Mouse (Mus musculus): ENCODE data around the gene D630003M21Rik. TPM values are rescaled to one million over a fixed set of nuclear protein-coding genes. Genes with fewer than 3 reads are reported as not detected.

Gene D630003M21Rik
- 1 to 10 TPM; 4.3 to 4.4 TPM for total RNA-seq (2021)
- long read RNA-seq, partial matches to known transcripts, result 0 of 1 reads
- long read RNA-seq, other reads (novel, unspliced or antisense), result 0 of 1 reads

- DNase-seq (ENCODE audit: low spot score in 2 of 2), result peak; percentile 46 to 55
Observed at GRCm38 (mm10) chr2:158228670-158229502, at the start of gene D630003M21Rik. Gene D630003M21Rik, minus strand, starts transcription at chr2:158229222.

- DNase-seq (ENCODE audit: low spot score in 2 of 2), result no peak
Observed at GRCm38 (mm10) chr2:158276878-158277277, 47.9 kb upstream of the D630003M21Rik start.

GRCm38 (mm10) chr2:158276451-158276850 is 47.4 kb upstream of the D630003M21Rik start:
- DNase-seq (ENCODE audit: low spot score in 2 of 2), result no peak

GRCm38 (mm10) chr2:158275811-158276210 is 46.8 kb upstream of the D630003M21Rik start:
- DNase-seq (ENCODE audit: low spot score in 2 of 2), result no peak

GRCm38 (mm10) chr2:158275349-158275748 is 46.3 kb upstream of the D630003M21Rik start:
- DNase-seq (ENCODE audit: low spot score in 2 of 2), result no peak

GRCm38 (mm10) chr2:158273646-158274045 is 44.6 kb upstream of the D630003M21Rik start:
- no peak for DNase-seq (ENCODE audit: low spot score in 2 of 2)

GRCm38 (mm10) chr2:158270017-158270416 is 41.0 kb upstream of the D630003M21Rik start:
- DNase-seq (ENCODE audit: low spot score in 2 of 2), result no peak

- DNase-seq (ENCODE audit: low spot score in 2 of 2), result no peak
Observed at GRCm38 (mm10) chr2:158264877-158265276, 35.9 kb upstream of the D630003M21Rik start.

- DNase-seq (ENCODE audit: low spot score in 2 of 2), result no peak
Observed at GRCm38 (mm10) chr2:158259498-158259897, 30.5 kb upstream of the D630003M21Rik start.

GRCm38 (mm10) chr2:158258781-158259180 is 29.8 kb upstream of the D630003M21Rik start:
- DNase-seq (ENCODE audit: low spot score in 2 of 2), result peak; percentile 73 to 78

- no peak for DNase-seq (ENCODE audit: low spot score in 2 of 2)
Observed at GRCm38 (mm10) chr2:158258005-158258418, 29.0 kb upstream of the D630003M21Rik start, which contains the start of gene Bpi. Gene Bpi, plus strand, starts transcription at chr2:158258094.

- DNase-seq (ENCODE audit: low spot score in 2 of 2), result no peak
Observed at GRCm38 (mm10) chr2:158256894-158257293, 27.9 kb upstream of the D630003M21Rik start.

- no peak for DNase-seq (ENCODE audit: low spot score in 2 of 2)
Observed at GRCm38 (mm10) chr2:158253806-158254205, 24.8 kb upstream of the D630003M21Rik start.

GRCm38 (mm10) chr2:158250558-158250957 is 21.5 kb upstream of the D630003M21Rik start:
- DNase-seq (ENCODE audit: low spot score in 2 of 2), result no peak

GRCm38 (mm10) chr2:158248318-158248717 is 19.3 kb upstream of the D630003M21Rik start:
- no peak for DNase-seq (ENCODE audit: low spot score in 2 of 2)

GRCm38 (mm10) chr2:158247852-158248251 is 18.8 kb upstream of the D630003M21Rik start:
- DNase-seq (ENCODE audit: low spot score in 2 of 2), result no peak

GRCm38 (mm10) chr2:158245072-158245817 is 16.2 kb upstream of the D630003M21Rik start:
- DNase-seq (ENCODE audit: low spot score in 2 of 2), result no peak

- DNase-seq (ENCODE audit: low spot score in 2 of 2), result peak; percentile 29 to 35
Observed at GRCm38 (mm10) chr2:158243129-158243870, 14.3 kb upstream of the D630003M21Rik start.

GRCm38 (mm10) chr2:158242170-158242896 is 13.3 kb upstream of the D630003M21Rik start:
- DNase-seq (ENCODE audit: low spot score in 2 of 2), result peak; percentile 64 to 65

- DNase-seq (ENCODE audit: low spot score in 2 of 2), result no peak
Observed at GRCm38 (mm10) chr2:158241126-158241738, 12.2 kb upstream of the D630003M21Rik start.
